Mouse (Mus musculus): ENCODE measurements at regions not wholly inside any gene's neighbourhood (a gene's known extent, or its start where the extent isn't known, plus 50 kb on each side); places are given as distances from the start of the nearest gene placed in this dataset.

GRCm38 (mm10) chr6:96745906-96746305 lies 314.3 kb downstream of the Fam19a4 start:
- no peak for DNase-seq (ENCODE audit: low read depth, low spot score)

GRCm38 (mm10) chr6:96716931-96717330 lies 343.3 kb downstream of the Fam19a4 start:
- DNase-seq (ENCODE audit: low read depth, low spot score), result peak; percentile 72

- DNase-seq (ENCODE audit: low read depth, low spot score), result no peak
These were observed 350.5 kb downstream of the Fam19a4 start for GRCm38 (mm10) chr6:96709761-96710160.
